Mouse (Mus musculus) urinary bladder, postnatal 14 days (tissue): ENCODE data around the gene Gm20604.

ENCODE experiments used
- DNase-seq: peaks from one replicate; pipeline ENCODE4 v3.0.0; 2021; ENCODE audit warnings: low spot score

Gm20604 gene

DNA sequence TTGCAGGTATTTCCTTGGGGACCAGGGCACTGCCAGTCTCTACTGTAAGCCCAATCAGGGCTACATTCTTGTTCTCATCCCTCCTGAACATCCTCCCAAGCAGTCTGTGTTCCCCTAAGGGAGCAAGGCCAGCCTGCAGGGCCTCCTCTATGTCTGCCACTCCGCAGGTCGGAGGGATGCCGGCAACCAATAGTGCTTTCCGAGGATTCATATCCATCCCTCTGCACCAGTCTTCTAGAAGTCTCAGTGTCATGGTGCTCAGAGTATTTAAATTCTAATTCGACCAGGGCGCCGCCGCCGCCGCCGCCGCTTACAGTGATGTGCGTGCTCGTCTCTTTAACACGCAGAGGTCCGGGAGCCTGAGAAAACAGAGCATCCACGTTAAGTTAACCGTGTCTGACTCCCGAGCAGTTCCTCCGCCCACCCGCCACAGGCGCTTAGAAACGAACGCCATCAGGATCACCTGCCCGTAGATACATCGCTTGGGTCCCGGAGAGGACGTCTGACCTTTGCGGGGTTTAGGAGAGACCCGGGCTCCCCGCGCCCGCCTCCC lies 15.4 kb downstream of the Gm20604 start:
- no peak for DNase-seq

DNA sequence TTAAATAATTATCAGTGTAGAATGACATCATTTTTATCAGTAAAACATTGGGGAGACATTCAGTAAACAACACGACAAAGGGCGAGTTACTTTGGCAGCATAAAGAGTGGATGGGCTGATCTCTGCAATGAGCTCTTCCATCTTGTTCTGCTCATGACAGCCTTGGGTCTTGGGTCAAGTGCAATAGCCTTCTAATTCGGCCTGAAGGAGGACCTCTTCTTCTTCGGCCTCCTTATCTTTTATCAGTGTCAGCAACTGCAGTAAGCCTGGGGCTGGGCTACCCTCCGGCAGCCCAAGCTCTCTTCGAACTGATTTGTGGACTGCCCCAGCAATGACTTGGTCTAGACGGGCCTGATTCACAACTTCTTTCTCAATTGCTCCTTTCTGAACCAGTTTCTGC lies 16.4 kb downstream of the Gm20604 start:
- no peak for DNase-seq

DNA sequence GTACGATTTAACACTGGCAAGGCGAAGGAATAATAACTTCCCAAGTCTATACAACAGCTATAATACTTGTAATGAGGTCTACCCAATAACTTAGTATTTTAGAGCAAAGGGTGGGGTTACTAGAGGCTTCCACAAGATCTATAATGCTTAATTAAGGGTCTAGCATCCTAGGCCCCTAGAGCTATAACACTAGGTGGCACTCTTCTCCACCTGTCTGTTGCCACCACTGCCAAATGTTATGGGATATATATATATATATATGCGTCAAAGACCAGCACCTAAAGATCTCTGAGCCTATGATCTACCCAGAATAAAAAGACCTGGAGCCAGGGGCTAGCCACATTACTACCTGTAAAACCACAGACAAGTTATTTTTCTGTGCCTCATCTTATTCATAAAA lies 18.2 kb downstream of the Gm20604 start:
- DNase-seq = no peak

DNA sequence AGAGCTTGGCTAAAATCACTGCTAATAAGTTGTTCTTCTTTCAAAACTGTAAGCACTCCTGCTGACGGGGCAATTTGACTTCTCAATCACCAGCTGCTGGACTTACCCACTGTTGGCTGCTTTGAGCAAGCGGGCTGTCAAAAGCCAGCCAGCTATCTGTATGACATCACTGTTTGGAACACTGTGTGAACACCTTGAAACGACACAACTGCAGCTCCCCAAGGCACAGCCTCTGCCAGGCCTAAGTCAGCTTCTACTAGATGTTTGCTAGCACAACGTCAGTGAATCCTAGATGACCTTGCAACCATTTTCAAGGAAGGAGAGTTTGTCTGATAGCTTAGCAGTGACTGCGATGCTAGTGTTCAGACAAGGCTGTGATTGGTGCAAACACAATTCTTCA lies 19.4 kb downstream of the Gm20604 start:
- no peak for DNase-seq

DNA sequence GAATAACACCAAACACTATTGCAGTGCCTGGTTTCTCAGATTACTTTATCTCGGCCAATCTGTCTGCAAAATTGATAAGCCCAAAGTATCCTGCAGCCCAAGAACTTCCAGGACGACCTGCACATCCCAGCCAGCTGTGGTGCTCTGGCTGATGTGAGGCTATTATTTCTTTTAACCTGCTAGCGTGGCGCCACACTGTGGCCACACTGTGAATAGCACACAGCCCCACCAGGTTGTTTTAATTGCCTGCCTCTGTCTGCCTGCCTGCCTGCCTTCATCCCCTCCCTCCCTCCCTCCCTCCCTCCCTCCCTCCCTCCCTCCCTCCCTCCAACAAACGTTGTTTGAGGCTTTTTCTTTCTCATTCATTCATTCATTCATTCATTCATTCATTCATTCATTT lies 25.1 kb downstream of the Gm20604 start:
- DNase-seq = peak; percentile 60

DNA sequence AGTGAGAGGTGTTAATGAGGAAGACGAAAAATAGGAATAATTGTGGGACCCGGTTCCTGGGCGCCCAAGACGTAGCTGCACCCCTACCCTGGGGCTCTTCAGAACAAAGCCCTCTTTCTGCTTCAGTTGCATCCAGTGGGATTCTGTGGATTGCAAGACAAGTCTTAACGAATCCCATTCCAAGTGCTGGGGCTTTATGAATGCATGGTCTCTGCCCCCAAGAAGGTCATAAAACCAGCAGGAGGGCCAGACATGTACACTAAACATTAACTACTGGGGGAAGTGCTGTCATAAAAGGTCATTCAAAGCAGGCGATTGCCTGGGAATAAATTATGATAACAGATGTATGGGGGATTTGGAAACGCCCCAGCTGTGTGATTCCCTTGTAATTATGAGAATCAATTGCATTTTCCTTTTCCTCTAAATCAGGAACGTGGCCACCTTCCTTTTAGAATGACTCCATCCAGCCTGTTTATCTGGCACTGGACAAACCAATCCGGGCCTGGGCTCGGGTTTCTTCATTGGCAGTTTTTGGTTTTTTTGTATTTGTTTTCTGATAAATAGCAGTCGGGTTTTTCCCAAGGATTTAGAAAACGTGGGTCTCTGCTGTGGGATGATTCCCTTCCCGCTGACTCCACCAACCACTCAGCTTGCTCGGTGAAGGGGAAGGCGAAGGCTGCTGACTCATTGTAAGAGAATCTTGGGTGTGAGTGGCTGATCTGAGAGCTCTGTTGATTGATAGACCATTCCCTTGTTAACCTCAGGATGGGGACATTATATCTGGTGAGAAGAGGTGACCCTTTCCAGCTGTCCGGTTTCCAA lies 27.5 kb downstream of the Gm20604 start:
- DNase-seq = no peak

DNA sequence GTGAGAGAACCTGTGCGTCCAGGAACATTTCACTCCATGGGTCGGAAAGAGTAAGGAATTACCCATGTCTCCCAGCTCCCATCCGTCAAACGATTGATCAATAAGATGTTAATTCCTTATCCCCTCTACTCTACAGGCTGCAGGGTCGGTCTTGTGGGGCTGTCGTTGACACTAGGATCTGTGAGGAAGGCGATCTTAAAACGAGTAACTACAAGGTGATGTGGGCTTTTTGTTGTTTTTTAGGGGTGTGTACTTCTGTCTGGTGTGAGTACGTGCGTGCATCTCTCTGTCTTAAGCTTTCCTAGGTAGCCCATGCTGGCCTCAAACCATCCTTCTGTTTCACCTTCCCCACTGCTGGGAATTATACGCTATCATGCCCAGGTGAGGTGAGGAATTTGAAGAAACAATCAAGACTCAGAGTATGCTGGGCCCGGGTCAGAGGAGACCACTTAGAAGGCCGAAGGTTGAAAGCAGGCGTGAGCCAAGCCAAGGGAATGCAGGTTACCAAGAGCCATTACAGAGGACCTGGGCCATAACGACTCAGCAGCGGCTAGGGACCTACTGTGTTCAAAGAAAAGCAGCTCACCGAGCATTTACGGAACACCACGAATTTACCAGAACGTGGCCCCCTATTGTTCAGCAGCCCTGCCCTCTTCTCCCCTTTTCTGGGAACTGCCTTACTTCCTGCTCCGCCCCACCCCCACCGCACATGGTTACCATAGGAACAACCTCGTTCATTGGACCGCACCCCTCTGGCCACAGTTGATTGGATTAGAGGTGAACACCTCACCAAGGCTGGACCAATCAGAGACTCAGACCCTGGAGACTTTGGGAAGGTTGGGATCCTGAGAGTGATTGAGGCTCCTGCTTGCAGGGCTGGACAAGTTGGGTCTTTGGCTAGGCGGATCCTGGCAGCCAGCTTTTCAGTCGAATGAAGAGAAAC lies 28.3 kb downstream of the Gm20604 start:
- DNase-seq = peak; percentile 51

DNA sequence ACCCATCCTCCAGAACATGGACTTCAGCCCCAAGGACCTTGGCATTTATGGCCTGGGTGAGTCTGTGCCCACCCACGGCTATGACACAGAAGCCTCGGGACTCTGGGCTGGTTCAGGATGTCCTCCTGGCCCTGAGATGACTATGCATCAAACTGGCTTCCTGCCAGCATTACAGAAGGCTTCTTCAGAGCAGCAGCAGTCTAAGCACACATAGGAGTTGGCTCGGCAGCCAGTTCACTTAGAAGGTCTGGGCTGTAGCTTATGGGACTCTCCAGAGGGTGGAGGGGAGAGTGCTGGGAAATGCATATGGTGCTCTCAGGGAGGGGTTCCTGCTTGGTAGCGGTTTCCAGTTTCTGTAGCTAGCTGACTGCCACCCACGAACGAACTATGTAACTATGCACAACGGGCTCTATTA lies 32.7 kb downstream of the Gm20604 start:
- DNase-seq = no peak

DNA sequence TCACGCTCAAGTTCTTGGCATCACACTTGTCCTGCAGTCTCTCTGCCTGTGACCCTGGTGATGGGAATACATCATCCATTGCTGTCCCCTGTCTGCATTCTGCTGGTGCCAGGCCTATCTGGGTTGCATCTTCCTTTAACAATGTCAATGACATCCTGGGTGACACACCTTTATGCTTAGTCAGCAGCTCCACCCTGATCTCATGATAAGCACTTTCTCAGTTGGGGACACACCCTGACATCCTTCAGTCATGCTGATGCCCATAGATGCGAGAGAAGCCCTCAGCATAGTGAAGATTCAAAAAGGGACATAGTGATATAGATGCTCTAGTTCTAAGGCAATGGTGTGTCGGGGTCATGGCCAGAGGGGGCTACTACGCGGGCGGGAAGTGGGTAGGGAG lies 33.3 kb downstream of the Gm20604 start:
- DNase-seq = no peak

DNA sequence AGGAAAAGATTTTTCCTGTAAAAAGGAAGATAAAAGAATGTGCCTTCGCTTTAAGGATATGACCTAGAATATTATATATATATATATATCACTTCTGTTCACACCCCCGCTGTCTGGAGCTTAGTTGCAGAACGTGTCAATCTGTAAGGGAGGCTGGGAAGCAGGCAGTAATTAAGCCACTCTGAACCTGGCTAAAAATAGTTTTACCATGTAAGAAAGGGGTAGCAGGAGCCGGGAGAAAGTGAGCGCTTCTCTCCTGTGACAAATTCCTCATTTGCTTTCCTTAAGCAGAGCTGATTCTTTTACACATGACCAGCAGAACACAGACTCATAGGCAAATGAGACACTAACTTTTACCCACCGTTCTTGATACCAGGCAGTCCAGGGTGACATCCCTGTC lies 34.6 kb downstream of the Gm20604 start:
- no peak for DNase-seq

DNA sequence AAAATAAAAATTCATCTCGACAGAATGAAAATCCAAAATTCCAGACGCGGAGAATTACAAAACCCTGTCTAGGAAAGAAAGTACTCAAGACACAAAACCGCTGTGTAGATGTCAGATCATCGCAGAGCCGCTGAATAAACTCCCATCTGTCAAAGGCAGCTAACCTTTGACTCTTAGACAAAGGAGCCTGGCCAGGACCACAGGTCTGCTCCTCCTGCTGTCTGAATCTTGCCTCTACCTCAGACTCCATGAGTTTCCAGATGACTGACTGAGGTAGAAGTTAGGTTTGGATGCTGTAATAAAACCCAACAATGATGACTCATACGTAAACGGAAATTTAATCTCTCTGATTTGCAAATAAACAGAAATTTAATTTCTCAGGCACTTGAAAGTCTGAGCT lies 35.5 kb downstream of the Gm20604 start:
- DNase-seq = no peak

DNA sequence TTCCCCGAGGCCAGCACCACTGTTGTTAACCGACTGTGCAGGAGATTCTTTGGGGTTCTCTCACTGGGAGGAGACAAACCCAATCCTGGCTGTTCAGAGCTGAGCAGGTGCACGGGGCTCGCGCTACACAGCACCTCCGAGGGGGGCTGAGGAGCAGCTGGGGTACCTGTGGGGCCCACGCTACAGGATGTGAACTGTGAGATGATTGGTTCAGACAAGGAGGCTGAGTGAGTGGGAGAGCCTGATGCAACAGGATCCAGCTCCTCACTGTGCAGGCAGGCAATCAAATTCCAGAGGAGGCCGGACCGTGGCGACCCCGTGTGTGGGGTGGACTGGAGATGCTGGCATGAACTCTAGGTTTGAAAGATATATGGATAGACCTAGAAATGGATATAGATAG lies 36.0 kb downstream of the Gm20604 start:
- DNase-seq = no peak

DNA sequence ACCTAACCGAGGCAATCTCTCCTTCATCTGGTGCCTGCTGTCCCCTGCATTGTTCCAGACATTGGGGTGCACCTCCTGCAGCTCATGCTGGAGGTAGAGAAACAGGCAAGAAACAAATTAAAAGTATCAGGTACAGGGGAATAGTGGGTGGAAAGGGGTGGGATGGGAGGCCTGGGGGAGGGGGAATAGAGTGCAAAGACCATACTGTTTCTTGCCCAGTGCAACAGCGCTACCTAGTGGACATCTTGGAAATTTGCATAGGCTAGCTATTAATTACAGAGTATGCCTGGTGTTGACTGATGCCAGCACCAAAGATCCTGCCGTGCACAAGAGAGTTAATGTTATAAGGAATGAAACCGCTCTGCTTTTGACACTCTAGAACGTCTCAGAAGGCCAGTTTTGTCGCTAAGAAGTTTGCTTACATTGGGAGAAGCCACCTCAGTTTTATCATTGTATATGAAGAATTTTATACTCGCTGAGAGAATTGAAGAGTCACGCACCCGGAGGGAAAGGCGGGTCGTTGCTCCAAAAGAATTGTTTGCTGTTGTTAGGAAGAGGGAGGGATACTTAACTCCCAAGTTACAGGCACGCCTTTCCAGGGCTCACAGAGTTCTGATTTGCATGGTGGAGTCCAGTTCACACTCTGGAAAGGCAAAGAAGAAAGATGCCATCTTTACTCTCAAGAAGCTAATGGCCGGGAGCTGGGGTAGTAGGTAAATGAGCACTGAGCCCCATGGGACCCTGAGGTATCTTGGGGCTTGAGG lies 38.7 kb downstream of the Gm20604 start:
- no peak for DNase-seq

DNA sequence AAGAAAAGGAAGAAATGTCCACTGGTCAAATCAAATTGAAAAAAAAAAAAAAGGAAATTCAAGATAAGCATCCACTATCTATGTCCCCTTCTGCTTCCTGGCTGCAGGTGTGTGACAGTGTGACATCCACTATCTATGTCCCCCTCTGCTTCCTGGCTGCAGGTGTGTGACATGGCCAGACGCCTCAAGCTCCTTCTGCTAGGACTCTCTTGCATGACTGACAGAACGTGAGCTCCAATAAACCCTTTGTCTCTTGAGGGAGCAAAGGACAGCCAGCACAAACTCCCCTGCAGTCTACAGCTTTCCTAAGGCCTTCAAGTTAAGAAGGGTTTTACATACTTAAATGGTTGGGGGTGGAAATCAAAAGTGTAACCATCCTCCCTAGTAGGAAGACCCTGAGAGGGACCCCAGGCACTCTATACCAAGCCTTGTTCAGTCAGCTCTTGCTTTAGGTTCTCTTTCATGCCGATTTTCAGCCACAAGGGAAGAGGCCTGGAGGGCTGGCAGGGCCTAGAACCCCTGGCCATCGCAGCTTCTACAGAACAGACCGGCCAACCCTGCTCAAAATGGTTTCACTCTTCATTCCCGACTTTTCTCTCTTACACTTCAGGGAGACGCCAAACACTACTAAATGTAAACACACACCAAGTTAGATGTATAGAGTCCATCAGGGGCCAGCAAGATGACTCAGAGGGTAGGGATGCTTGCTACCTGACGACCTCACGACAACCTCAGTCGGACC lies 43.6 kb downstream of the Gm20604 start:
- DNase-seq = no peak

DNA sequence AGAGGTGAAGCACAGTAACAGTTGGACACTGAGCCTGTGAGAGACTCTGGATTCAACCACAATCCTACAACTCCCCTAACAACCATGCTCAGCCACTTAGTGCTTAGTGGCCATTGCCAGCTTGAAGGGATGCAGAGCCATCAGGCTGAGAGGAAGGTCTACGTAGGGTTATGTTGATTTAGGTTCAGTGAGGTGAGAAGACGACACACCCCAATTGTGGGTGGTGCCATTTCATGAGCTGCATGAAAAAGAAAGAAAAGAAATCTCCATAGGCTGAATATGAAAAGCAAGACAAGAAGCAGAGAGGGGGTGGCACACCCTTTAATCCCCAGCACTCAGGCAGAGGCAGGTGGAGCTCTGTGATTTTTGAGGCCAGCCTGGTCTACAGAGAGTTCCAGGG lies 44.4 kb downstream of the Gm20604 start:
- DNase-seq = no peak

DNA sequence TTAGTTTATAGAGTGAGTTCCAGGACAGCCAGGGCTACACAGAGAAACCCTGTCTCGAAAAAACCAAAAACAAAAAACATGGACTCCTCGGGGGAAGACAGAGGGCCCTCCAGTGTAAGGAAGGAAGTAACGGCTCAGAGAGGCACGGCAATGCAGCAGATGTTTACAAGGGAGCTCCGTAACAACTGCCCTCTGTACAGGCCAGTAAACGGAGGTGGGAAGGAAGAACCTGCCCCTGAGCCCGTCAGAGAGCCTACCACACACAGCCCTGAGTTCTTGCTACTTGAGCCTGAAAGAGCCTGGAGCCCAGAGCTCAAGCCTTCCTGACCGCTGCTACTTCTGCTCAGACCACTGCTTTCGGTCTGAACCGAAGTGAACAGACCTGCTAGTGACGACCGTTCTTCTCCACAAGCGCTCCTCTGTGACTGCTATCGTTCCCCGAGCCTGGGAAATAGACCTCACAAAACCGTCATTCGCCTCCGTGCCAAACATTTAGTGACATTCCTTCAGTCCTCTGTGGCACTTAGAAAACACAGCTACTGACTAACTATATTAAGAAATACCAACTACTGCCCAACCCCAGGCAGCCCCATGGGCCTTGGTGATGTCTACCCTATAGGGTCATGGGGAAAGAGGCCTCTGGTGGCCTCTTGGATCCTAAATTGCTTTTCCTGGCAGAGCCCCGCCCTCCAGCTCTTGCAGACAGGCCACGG lies 45.2 kb downstream of the Gm20604 start:
- DNase-seq = no peak

DNA sequence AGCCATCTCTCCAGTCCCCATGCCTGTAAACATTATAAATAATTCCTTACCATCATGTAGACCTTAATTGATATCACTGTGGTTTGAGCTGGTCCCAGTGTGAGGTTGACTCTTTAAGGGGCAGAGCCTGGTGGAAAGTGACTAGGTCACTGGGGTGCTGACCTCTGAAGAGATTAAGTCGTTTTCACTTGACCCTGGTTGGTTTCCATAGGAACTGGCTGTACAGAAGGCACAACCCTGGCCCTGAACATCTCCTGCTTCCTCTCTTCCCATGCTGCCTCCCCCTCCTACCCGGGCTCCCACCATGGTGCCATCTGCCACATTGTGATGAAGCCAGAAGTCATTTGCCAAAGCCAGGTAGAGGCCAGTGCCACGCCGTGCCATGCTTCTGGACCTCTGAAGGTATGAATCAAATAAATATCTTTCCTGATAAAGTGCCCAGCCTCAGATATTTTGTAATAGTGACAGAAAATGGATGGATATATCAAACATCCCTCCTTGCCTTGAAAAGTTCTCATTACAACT lies 47.6 kb downstream of the Gm20604 start:
- no peak for DNase-seq

DNA sequence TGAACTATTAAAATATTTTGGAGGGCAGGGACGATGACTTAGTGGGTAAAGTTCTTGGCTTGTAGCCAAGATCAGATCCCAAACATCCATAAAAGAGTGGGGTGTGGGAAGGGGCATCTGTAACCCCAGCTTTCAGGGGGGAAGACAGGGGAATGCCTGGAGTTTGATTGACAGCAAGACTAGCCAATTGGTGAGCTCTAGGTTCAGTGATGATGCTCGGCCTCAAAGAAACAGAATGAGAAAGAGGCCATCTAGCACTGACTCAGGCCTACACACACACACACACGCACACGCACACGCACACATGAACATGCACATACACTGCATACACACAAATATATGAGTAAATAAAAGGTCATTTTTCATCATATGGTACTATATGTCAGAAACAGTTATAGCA lies 48.6 kb downstream of the Gm20604 start:
- DNase-seq = no peak

DNA sequence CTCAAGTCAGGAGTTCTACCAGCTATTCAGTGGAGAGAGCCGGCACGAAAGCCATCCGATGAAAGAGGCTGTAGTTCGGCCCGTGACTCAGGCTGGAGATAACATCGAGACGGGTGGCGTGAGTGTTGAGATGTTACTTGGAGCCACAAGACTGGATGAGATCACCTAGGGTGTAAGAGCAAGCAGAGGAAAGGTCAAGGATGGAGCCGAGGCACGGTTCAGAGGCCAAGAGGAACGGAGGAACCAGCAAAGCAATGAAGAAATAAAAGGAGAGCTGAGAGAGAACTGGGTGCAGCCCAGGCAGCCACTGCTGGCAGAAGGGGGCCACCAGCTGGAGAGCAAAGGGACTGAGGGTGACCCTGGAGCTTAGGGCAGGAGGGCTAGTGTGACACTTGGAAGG lies 50.3 kb downstream of the Gm20604 start:
- peak; percentile 62 for DNase-seq

DNA sequence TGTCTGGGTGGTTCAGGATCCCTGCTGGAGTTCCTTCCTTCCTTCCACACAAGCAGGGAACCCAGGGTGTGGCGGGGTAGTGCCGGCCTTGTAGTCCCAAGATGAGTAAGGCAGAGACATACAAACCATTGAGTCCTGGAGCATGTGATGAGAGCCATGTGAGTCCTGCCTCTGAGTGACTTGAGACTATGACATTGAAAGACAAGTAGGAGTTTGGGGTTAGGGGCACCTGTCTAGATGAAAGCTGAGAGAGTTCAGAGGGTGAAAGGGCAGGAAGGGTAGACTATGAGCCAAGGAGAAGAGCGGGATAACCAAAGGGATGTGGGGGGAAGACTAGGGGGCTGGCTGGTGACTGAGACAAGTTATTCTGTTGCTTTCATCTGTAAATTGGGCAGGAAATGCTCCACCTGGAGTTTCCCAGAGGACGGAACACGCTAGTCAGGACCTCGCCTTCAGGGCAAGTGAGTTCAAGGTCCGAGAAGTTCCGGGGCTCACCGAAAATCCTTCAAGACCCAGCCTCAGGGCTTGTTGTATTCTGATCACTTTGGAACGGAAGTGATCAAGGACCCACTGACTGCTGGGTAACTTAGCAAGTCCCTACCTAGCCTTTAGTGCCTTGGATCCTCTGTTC lies 51.5 kb downstream of the Gm20604 start:
- no peak for DNase-seq
